Comparison of ENCODE assay signal across 26 mouse cellular contexts in the genomic region with DNA sequence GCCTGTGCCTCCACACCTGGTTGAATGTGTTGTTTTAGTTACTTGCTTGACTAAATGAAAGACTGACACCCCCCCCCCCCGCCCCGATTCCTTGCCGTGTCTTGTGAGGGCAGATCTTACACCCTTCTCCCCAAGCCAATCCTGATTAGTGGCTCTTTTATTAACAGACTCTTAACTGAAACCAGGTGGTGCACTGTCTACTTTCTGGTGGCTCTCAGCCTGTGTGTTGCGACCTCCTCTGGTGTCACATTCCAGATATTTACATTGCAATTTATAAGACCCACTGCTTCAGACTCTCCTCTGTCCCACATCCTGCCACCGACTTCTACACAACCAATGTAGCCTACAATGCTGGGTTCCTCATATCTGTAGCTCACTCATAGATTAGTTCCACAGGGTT. TPM values are rescaled to one million over a fixed set of nuclear protein-coding genes. Genes with fewer than 3 reads are reported as not detected.
DNase-seq lines count a peak whose midpoint lies in the region; ATAC-seq and TF ChIP-seq lines count a peak whose summit lies in the region.
"Had no signal": no experiment of that assay in that cellular context is flagged by ENCODE, and none has a peak within 500 bp of the region (broad histone marks: within the 10 kb centered on the region; RNA-seq: fewer than 3 reads in every experiment).

No protein-coding gene starts in this region.

- H3K9ac ChIP-seq in forebrain, embryonic 14.5 days (ENCODE audit: low read length): no peak overlapping the region
- no peak overlapping the region for H3K9ac ChIP-seq in limb, embryonic 14.5 days (ENCODE audit: low read depth, low read length, severe bottlenecking)
- H3K9ac ChIP-seq in kidney, embryonic 14.5 days (ENCODE audit: low read depth, low read length): no peak overlapping the region
- H3K9ac ChIP-seq: hindbrain, embryonic 12.5 days; liver, embryonic 14.5 days; midbrain, embryonic 12.5 days; neural tube, embryonic 15.5 days had no signal

- H3K36me3 ChIP-seq in forebrain, embryonic 10.5 days (replicated peaks): peaks cover 16% of the 10 kb centered on the region
- H3K36me3 ChIP-seq in forebrain, embryonic 14.5 days (ENCODE audit: control insufficient read depth, insufficient read depth, low read length): no peaks in the 10 kb centered on the region
- H3K36me3 ChIP-seq in limb, embryonic 14.5 days (ENCODE audit: control insufficient read depth, insufficient read depth, low read length): no peaks in the 10 kb centered on the region
- H3K36me3 ChIP-seq in kidney, embryonic 14.5 days (ENCODE audit: control insufficient read depth, insufficient read depth, low read length): no peaks in the 10 kb centered on the region; the same call in 1 of the 2 replicates

- H3K4me3 ChIP-seq in forebrain, embryonic 10.5 days: no peak overlapping the region
- H3K4me3 ChIP-seq in forebrain, embryonic 14.5 days (ENCODE audit: low read depth, low read length): no peak overlapping the region
- H3K4me3 ChIP-seq in limb, embryonic 14.5 days (replicated peaks; ENCODE audit: low read length): no peak overlapping the region
- no peak overlapping the region for H3K4me3 ChIP-seq in kidney, embryonic 14.5 days (ENCODE audit: low read length)
- H3K4me3 ChIP-seq: hindbrain, embryonic 12.5 days; midbrain, embryonic 12.5 days; neural tube, embryonic 15.5 days had no signal

- ATAC-seq in forebrain, embryonic 14.5 days: no peak
- ATAC-seq in limb, embryonic 14.5 days (ENCODE audit: low FRiP score, low read depth): no peak
- no peak for ATAC-seq in kidney, embryonic 14.5 days (ENCODE audit: low FRiP score, low TSS enrichment)
- ATAC-seq: activated CD4-positive, CD25-positive, alpha-beta regulatory T cell, adult 4 months; inflammation-experienced regulatory T-cells, adult 6 months had no signal

- peaks cover 11% of the 10 kb centered on the region for H3K4me1 ChIP-seq in forebrain, embryonic 10.5 days
- H3K4me1 ChIP-seq in forebrain, embryonic 14.5 days (ENCODE audit: control insufficient read depth, insufficient read depth, low read length): no peaks in the 10 kb centered on the region
- peaks cover 32% of the 10 kb centered on the region for H3K4me1 ChIP-seq in limb, embryonic 14.5 days (ENCODE audit: control insufficient read depth, insufficient read depth, low read length)
- no peaks in the 10 kb centered on the region for H3K4me1 ChIP-seq in kidney, embryonic 14.5 days (ENCODE audit: control insufficient read depth, insufficient read depth, low read length)
- H3K4me1 ChIP-seq: hindbrain, embryonic 12.5 days; midbrain, embryonic 12.5 days; neural tube, embryonic 15.5 days had no signal

- no peaks in the 10 kb centered on the region for H3K27me3 ChIP-seq in forebrain, embryonic 10.5 days (ENCODE audit: poor library complexity, severe bottlenecking)
- no peaks in the 10 kb centered on the region for H3K27me3 ChIP-seq in forebrain, embryonic 14.5 days (replicated peaks; ENCODE audit: control insufficient read depth, insufficient read depth, low read length)
- no peaks in the 10 kb centered on the region for H3K27me3 ChIP-seq in limb, embryonic 14.5 days (ENCODE audit: control insufficient read depth, insufficient read depth, low read length)
- no peaks in the 10 kb centered on the region for H3K27me3 ChIP-seq in kidney, embryonic 14.5 days (ENCODE audit: control insufficient read depth, insufficient read depth, low read length)
- H3K27me3 ChIP-seq: hindbrain, embryonic 12.5 days; midbrain, embryonic 12.5 days; neural tube, embryonic 15.5 days had no signal

- WGBS in forebrain, embryonic 10.5 days: 52% methylated on average over 5 of the region's 5 CpGs
- WGBS in forebrain, embryonic 14.5 days: 92% methylated on average over 5 of the region's 5 CpGs
- 10% methylated on average over 5 of the region's 5 CpGs for WGBS in limb, embryonic 14.5 days
- 39% methylated on average over 5 of the region's 5 CpGs for WGBS in kidney, embryonic 14.5 days

- H3K27ac ChIP-seq in forebrain, embryonic 10.5 days: 0 out of 2 replicates have a peak overlapping the region, but pooled peaks have one; percentile 25
- no peak overlapping the region for H3K27ac ChIP-seq in forebrain, embryonic 14.5 days (ENCODE audit: low read depth, low read length)
- no peak overlapping the region for H3K27ac ChIP-seq in limb, embryonic 14.5 days (replicated peaks; ENCODE audit: low read depth, low read length)
- H3K27ac ChIP-seq in kidney, embryonic 14.5 days (ENCODE audit: low read depth, low read length): no peak overlapping the region
- H3K27ac ChIP-seq: hindbrain, embryonic 12.5 days; liver, embryonic 14.5 days; midbrain, embryonic 12.5 days; neural tube, embryonic 15.5 days had no signal

- H3K9me3 ChIP-seq in forebrain, embryonic 10.5 days: no peaks in the 10 kb centered on the region
- no peaks in the 10 kb centered on the region for H3K9me3 ChIP-seq in forebrain, embryonic 14.5 days (replicated peaks; ENCODE audit: control insufficient read depth, low read length)
- H3K9me3 ChIP-seq in limb, embryonic 14.5 days (ENCODE audit: control insufficient read depth, low read length): no peaks in the 10 kb centered on the region
- no peaks in the 10 kb centered on the region for H3K9me3 ChIP-seq in kidney, embryonic 14.5 days (ENCODE audit: control insufficient read depth, low read length)
- H3K9me3 ChIP-seq: hindbrain, embryonic 12.5 days; midbrain, embryonic 12.5 days; neural tube, embryonic 15.5 days had no signal

- H3K4me2 ChIP-seq in forebrain, embryonic 14.5 days (ENCODE audit: low read length): no peak overlapping the region
- H3K4me2 ChIP-seq in limb, embryonic 14.5 days (replicated peaks; ENCODE audit: low read depth, low read length, severe bottlenecking): no peak overlapping the region
- H3K4me2 ChIP-seq in kidney, embryonic 14.5 days (replicated peaks; ENCODE audit: low read depth, low read length): no peak overlapping the region
- H3K4me2 ChIP-seq: hindbrain, embryonic 12.5 days; midbrain, embryonic 12.5 days; neural tube, embryonic 15.5 days had no signal

- no peak for DNase-seq in forebrain, embryonic 10.5 days (ENCODE audit: extremely low spot score, low spot score)
- DNase-seq in forebrain, embryonic 14.5 days (ENCODE audit: low spot score): no peak
- peak; percentile 14 for DNase-seq in embryo, embryonic 9.5 days (ENCODE audit: extremely low spot score)
- DNase-seq in forelimb bud, embryonic 11.5 days (ENCODE audit: low read depth, low spot score): peak; percentile 60
- DNase-seq in limb, embryonic 14.5 days (ENCODE audit: low spot score): peak; percentile 9
- no peak for DNase-seq in cerebellum, adult 9-10 months
- DNase-seq in frontal cortex, postnatal 14 days (ENCODE audit: low spot score in 2 of 2): no peak
- DNase-seq: adrenal gland, adult 8-10 months; cerebellum, adult 18-20 months; cerebellum, postnatal 25 days; gastrocnemius, postnatal 10 days; heart, adult 18-20 months; kidney, adult 8-10 months; kidney, postnatal 14 days; left cerebral cortex, postnatal 4 days; lung, postnatal 10 days; right cerebral cortex, adult 18-20 months; right cerebral cortex, postnatal 4 days; thymus, postnatal 36 days had no signal

- TF ChIP-seq POLR2A in limb, embryonic 14.5 days (IDR thresholded peaks at IDR 0.05; ENCODE audit: borderline replicate concordance, extremely low read depth, insufficient read depth, insufficient read length): no peak

RNA-seq across cellular contexts. Expression of gene Vgll4, which starts 27.7 kb away (rescaled TPM):
- 79.0 and 81.7 TPM in 2 replicates for polyA plus RNA-seq in forebrain, embryonic 10.5 days (2016; fragmentation: Nextera tagmentation; extraction: Ambion mirVana)
- 44.9 and 54.2 TPM in 2 replicates for polyA plus RNA-seq in forebrain, embryonic 14.5 days (2014; fragmentation: Nextera tagmentation; extraction: Ambion mirVana)
- polyA plus RNA-seq in limb, embryonic 14.5 days (2012; rRNA removed): 70.1 and 91.7 TPM in 2 replicates
- polyA plus RNA-seq in limb, embryonic 14.5 days (2014; fragmentation: Nextera tagmentation; extraction: Ambion mirVana): 103 and 113 TPM in 2 replicates
- polyA plus RNA-seq in kidney, embryonic 14.5 days (2014; fragmentation: Nextera tagmentation; extraction: Ambion mirVana): 68.8 and 83.0 TPM in 2 replicates

RNA-seq across cellular contexts. Expression of gene Tamm41, which starts 40.2 kb away (rescaled TPM):
- polyA plus RNA-seq in forebrain, embryonic 10.5 days (2016; fragmentation: Nextera tagmentation; extraction: Ambion mirVana): 103 and 104 TPM in 2 replicates
- polyA plus RNA-seq in forebrain, embryonic 14.5 days (2014; fragmentation: Nextera tagmentation; extraction: Ambion mirVana): 64.8 and 69.6 TPM in 2 replicates
- 38.7 and 39.8 TPM in 2 replicates for polyA plus RNA-seq in limb, embryonic 14.5 days (2012; rRNA removed)
- 60.8 and 70.8 TPM in 2 replicates for polyA plus RNA-seq in limb, embryonic 14.5 days (2014; fragmentation: Nextera tagmentation; extraction: Ambion mirVana)
- 75.1 and 75.7 TPM in 2 replicates for polyA plus RNA-seq in kidney, embryonic 14.5 days (2014; fragmentation: Nextera tagmentation; extraction: Ambion mirVana)

Comparison
In these comparisons a context has a peak if more than half of its experiments do, and no peak if none do; other contexts are left out.
1. DNase-seq: peak in embryo, embryonic 9.5 days (single experiment), forelimb bud, embryonic 11.5 days (single experiment) and limb, embryonic 14.5 days (single experiment); none in forebrain, embryonic 10.5 days (single experiment), forebrain, embryonic 14.5 days (single experiment), cerebellum, adult 9-10 months (single experiment) and frontal cortex, postnatal 14 days (0 of 2).